Mouse (Mus musculus): ENCODE measurements around the gene 1700028P14Rik. TPM values are rescaled to one million over a fixed set of nuclear protein-coding genes. Genes with fewer than 3 reads are reported as not detected.

The 1700028P14Rik gene
- polyA plus RNA-seq (2012; rRNA removed): 0.16 and 0.35 TPM in 2 replicates

GRCm38 (mm10) chr19:23652644-23653043 is at the start of gene 1700028P14Rik:
TSS of gene 1700028P14Rik (minus strand) at chr19:23652812.

GRCm38 (mm10) chr19:23687296-23688021 is 34.8 kb upstream of the 1700028P14Rik start, which contains the start of gene Ptar1:
TSS of gene Ptar1 (plus strand) at chr19:23687429.

Other genes with a start within 250 kb of the 1700028P14Rik start
- gene Mamdc2, start 204.4 kb downstream of the 1700028P14Rik start, polyA plus RNA-seq (2012; rRNA removed): 1.1 and 1.6 TPM in 2 replicates
- 5.0 and 9.1 TPM in 2 replicates for gene Ptar1, start 34.6 kb upstream of the 1700028P14Rik start, polyA plus RNA-seq (2012; rRNA removed)
- gene Apba1, start 106.1 kb upstream of the 1700028P14Rik start, polyA plus RNA-seq (2012; rRNA removed): 4.8 and 5.4 TPM in 2 replicates

All from central nervous system, embryonic 11.5 days (tissue).